ENCODE assay signal across 29 mouse cellular contexts in the genomic region with DNA sequence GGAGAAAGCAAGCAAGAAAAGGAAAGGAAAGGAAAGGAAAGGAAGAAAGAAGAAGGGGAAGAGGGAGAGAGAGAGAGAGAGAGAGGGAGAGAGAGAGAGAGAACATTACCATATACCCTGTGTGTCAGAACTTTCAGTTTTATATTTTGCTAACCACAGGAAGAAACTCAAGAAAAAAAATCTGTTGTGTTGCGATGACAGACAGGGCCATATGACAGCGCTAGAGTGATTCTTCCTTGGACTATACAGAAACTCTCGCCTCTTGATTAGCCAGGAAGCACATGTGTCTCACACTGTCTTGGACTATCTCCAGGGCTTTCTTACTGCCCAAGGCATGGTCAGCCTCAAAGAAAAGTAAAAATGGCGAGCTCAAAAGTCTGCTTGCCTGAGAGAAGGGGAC. TPM values are rescaled to one million over a fixed set of nuclear protein-coding genes. Genes with fewer than 3 reads are reported as not detected.
DNase-seq lines count a peak whose midpoint lies in the region; ATAC-seq and TF ChIP-seq lines count a peak whose summit lies in the region.
"Had no signal": no experiment of that assay in that cellular context is flagged by ENCODE, and none has a peak within 500 bp of the region (broad histone marks: within the 10 kb centered on the region; RNA-seq: fewer than 3 reads in every experiment).

No protein-coding gene starts in this region.

- H3K4me1 ChIP-seq in heart, embryonic 16.5 days (ENCODE audit: control insufficient read depth, insufficient read depth, low read length) = peaks cover 31% of the 10 kb centered on the region
- H3K4me1 ChIP-seq: liver, embryonic 15.5 days had no signal

- H3K27ac ChIP-seq in heart, embryonic 16.5 days (ENCODE audit: low read length) = peak overlapping the region; percentile 92
- H3K27ac ChIP-seq: hindbrain, embryonic 14.5 days; intestine, embryonic 15.5 days; limb, embryonic 10.5 days; liver, embryonic 15.5 days; midbrain, embryonic 12.5 days; stomach, postnatal 0 days had no signal

- no peaks in the 10 kb centered on the region for H3K9me3 ChIP-seq in heart, embryonic 16.5 days (replicated peaks; ENCODE audit: control insufficient read depth, low read length)
- H3K9me3 ChIP-seq: embryonic facial prominence, embryonic 13.5 days; intestine, embryonic 15.5 days; limb, embryonic 10.5 days; liver, embryonic 15.5 days; midbrain, embryonic 12.5 days had no signal

- no peak for ATAC-seq in heart, embryonic 16.5 days (replicated peaks; ENCODE audit: extremely low read depth, insufficient read depth, low FRiP score)
- ATAC-seq: forebrain, embryonic 16.5 days; intestine, embryonic 15.5 days; lung, postnatal 0 days had no signal

- TF ChIP-seq CTCF in C2C12 (IDR thresholded peaks at IDR 0.05; ENCODE audit: control insufficient read depth, insufficient read depth, insufficient read length) = no peak

- H3ac ChIP-seq in C2C12 (ENCODE audit: control insufficient read depth, insufficient read length, low read depth) (no peak overlapping the region), myocyte (ENCODE audit: control insufficient read depth, insufficient read length) (no peak overlapping the region)

- 68% methylated on average over 4 of the region's 4 CpGs for WGBS in heart, embryonic 16.5 days

- no peaks in the 10 kb centered on the region for H3K27me3 ChIP-seq in heart, embryonic 16.5 days (ENCODE audit: control insufficient read depth, insufficient read depth, low read length)
- H3K27me3 ChIP-seq in C2C12 (ENCODE audit: control insufficient read depth, insufficient read depth, insufficient read length) (no peaks in the 10 kb centered on the region), myocyte (ENCODE audit: control insufficient read depth, insufficient read depth, insufficient read length) (no peaks in the 10 kb centered on the region)
- H3K27me3 ChIP-seq: embryonic facial prominence, embryonic 13.5 days; intestine, embryonic 15.5 days; liver, embryonic 15.5 days; midbrain, embryonic 12.5 days had no signal

- no peak overlapping the region for H3K4me3 ChIP-seq in heart, embryonic 16.5 days (ENCODE audit: low read length)
- peak overlapping the region; percentile 0 for H3K4me3 ChIP-seq in C2C12 (ENCODE audit: insufficient read depth, poor library complexity, severe bottlenecking)
- H3K4me3 ChIP-seq in myocyte = no peak overlapping the region
- H3K4me3 ChIP-seq: embryonic facial prominence, embryonic 13.5 days; intestine, embryonic 15.5 days; limb, embryonic 10.5 days; liver, embryonic 15.5 days; midbrain, embryonic 12.5 days had no signal

- no peak for TF ChIP-seq POLR2A in myocyte (IDR thresholded peaks at IDR 0.05; ENCODE audit: insufficient read length, low read depth)

- no peak overlapping the region for H3K4me2 ChIP-seq in heart, embryonic 16.5 days (ENCODE audit: low read depth, low read length)
- H3K4me2 ChIP-seq in myocyte (ENCODE audit: low read depth) = peak overlapping the region; percentile 93
- H3K4me2 ChIP-seq: embryonic facial prominence, embryonic 13.5 days; hindbrain, embryonic 14.5 days; intestine, embryonic 15.5 days; liver, embryonic 15.5 days; midbrain, embryonic 12.5 days had no signal

- H3K79me2 ChIP-seq in C2C12 (ENCODE audit: control insufficient read depth, insufficient read depth) (peaks cover 31% of the 10 kb centered on the region), myocyte (ENCODE audit: control insufficient read depth, insufficient read depth) (peaks cover 24% of the 10 kb centered on the region)

- no peaks in the 10 kb centered on the region for H3K36me3 ChIP-seq in heart, embryonic 16.5 days (ENCODE audit: control insufficient read depth, insufficient read depth)
- no peaks in the 10 kb centered on the region for H3K36me3 ChIP-seq in C2C12 (ENCODE audit: control insufficient read depth, insufficient read depth)
- no peaks in the 10 kb centered on the region for H3K36me3 ChIP-seq in myocyte (ENCODE audit: control insufficient read depth, insufficient read depth)
- H3K36me3 ChIP-seq: embryonic facial prominence, embryonic 13.5 days; intestine, embryonic 15.5 days; limb, embryonic 10.5 days; liver, embryonic 15.5 days; midbrain, embryonic 12.5 days had no signal

- H3K79me3 ChIP-seq in C2C12 (ENCODE audit: low read depth) = peaks cover 24% of the 10 kb centered on the region

- DNase-seq in heart, postnatal 4 days = no peak
- DNase-seq in NIH3T3 (ENCODE audit: low read depth) = peak; percentile 27
- no peak for DNase-seq in layer of hippocampus, adult 9-11 months
- DNase-seq in cerebellum, adult 18-20 months = no peak
- DNase-seq: adrenal gland, adult 8-10 months; cerebellum, adult 11-12 months; cerebellum, postnatal 14 days; gastrocnemius, postnatal 36 days; heart, postnatal 36 days; kidney, adult 8-10 months; kidney, postnatal 10 days; liver; right cerebral cortex, postnatal 14 days had no signal

- no peak overlapping the region for H3K9ac ChIP-seq in heart, embryonic 16.5 days (ENCODE audit: low read length)
- H3K9ac ChIP-seq: embryonic facial prominence, embryonic 13.5 days; hindbrain, embryonic 14.5 days; intestine, embryonic 15.5 days; liver, embryonic 15.5 days; midbrain, embryonic 12.5 days had no signal

TF ChIP-seq in C2C12, 6 proteins besides CTCF, POLR2A, EP300 and RAD21:
- TF ChIP-seq USF1 (IDR thresholded peaks at IDR 0.05; ENCODE audit: low read depth) (peak; percentile 34), MYOG (IDR thresholded peaks at IDR 0.05; ENCODE audit: control insufficient read depth, extremely low read depth, insufficient read length) (no peak), MYOD1 (IDR thresholded peaks at IDR 0.05; ENCODE audit: control insufficient read depth, insufficient read length, low read depth) (peak; percentile 92)

TF ChIP-seq in myocyte, 11 proteins besides CTCF, POLR2A, EP300 and RAD21:
- no peak for TF ChIP-seq POLR2AphosphoS2 (IDR thresholded peaks at IDR 0.05; ENCODE audit: insufficient read length, low read depth)
- TF ChIP-seq MYOD1 (IDR thresholded peaks at IDR 0.05; ENCODE audit: control insufficient read depth in 1 of 3, insufficient read length in 2 of 3, low read depth in 2 of 3) = peak; percentile 91 to 94 (median 93)
- TF ChIP-seq REST (IDR thresholded peaks at IDR 0.05; ENCODE audit: insufficient read depth, insufficient read length) = no peak
- peak; percentile 57 for TF ChIP-seq TCF12 (IDR thresholded peaks at IDR 0.05; ENCODE audit: insufficient read depth, poor library complexity, severe bottlenecking)
- TF ChIP-seq SRF (IDR thresholded peaks at IDR 0.05; ENCODE audit: control insufficient read depth, insufficient read length, low read depth) = no peak
- no peak for TF ChIP-seq MAX (IDR thresholded peaks at IDR 0.05; ENCODE audit: low read depth)
- TF ChIP-seq CEBPB (IDR thresholded peaks at IDR 0.05; ENCODE audit: insufficient read depth, poor library complexity, severe bottlenecking) = no peak
- peak; percentile 43 for TF ChIP-seq USF1 (IDR thresholded peaks at IDR 0.05; ENCODE audit: low read depth)
- TF ChIP-seq E2F4 (IDR thresholded peaks at IDR 0.05; ENCODE audit: insufficient read depth) = no peak
- peak in 1 of 3 experiments; percentile 34 for TF ChIP-seq MYOG (IDR thresholded peaks at IDR 0.05; ENCODE audit: control insufficient read depth in 1 of 3, insufficient read depth in 1 of 3, insufficient read length in 2 of 3, low read depth in 2 of 3)
- no peak for TF ChIP-seq TCF3 (IDR thresholded peaks at IDR 0.05; ENCODE audit: insufficient read length, low read depth)
TF ChIP-seq in myocyte: peak in this region for 4.

RNA-seq across cellular contexts. Expression of a gene that starts 2.2 kb away (rescaled TPM):
- 18.7 and 19.1 TPM in 2 replicates for polyA plus RNA-seq in heart, embryonic 16.5 days (2015; fragmentation: Nextera tagmentation; extraction: Ambion mirVana)
- total RNA-seq in heart, postnatal 4 days (2021) = 10 to 100 TPM; 56.0 to 60.4 TPM
- polyA plus RNA-seq in C2C12 (2012; fragmentation: generic; extraction: Trizol) (6.5 TPM), myocyte (2012; fragmentation: generic; extraction: Trizol) (22.3 TPM)
- total RNA-seq: monocyte, adult 5-6 weeks had no signal

RNA-seq across cellular contexts. Expression of a gene that starts 4.5 kb away (rescaled TPM):
- polyA plus RNA-seq in heart, embryonic 16.5 days (2015; fragmentation: Nextera tagmentation; extraction: Ambion mirVana) = 0.36 and 0.45 TPM in 2 replicates
- total RNA-seq in heart, postnatal 4 days (2021) = 1 to 10 TPM in 1 of 2 experiments, under 1 TPM in 1; 0.48 to 1.0 TPM
- polyA plus RNA-seq in C2C12 (2012; fragmentation: generic; extraction: Trizol) (0.16 TPM), myocyte (2012; fragmentation: generic; extraction: Trizol) (0.24 TPM)
- total RNA-seq: ES-E14 had no signal
- polyA plus RNA-seq: embryonic facial prominence, embryonic 13.5 days; limb, embryonic 10.5 days; midbrain, embryonic 12.5 days; neural tube, embryonic 11.5 days; stomach, postnatal 0 days; thymus, postnatal 0 days had no signal
